Comparison of ENCODE assay signal across 26 mouse cellular contexts in genomic region chr13:55607624-55608006, GRCm38 (mm10).
"Had no signal": no experiment of that assay in that cellular context is flagged by ENCODE, and none has a peak within 500 bp of the region (broad histone marks: within the 10 kb centered on the region; RNA-seq: fewer than 3 reads in every experiment).

No protein-coding gene starts in this region.

- H3K9me3 ChIP-seq: heart, embryonic 13.5 days; heart, embryonic 15.5 days; hindbrain, embryonic 10.5 days; intestine, embryonic 15.5 days; limb, embryonic 10.5 days; limb, embryonic 12.5 days; liver, embryonic 13.5 days; liver, embryonic 15.5 days had no signal

- H3K4me2 ChIP-seq: heart, embryonic 11.5 days; heart, embryonic 13.5 days; heart, embryonic 15.5 days; hindbrain, embryonic 14.5 days; intestine, embryonic 15.5 days; limb, embryonic 12.5 days; liver, embryonic 11.5 days; liver, embryonic 13.5 days; liver, embryonic 15.5 days had no signal

- H3K4me1 ChIP-seq: heart, embryonic 13.5 days; heart, embryonic 15.5 days; hindbrain, embryonic 10.5 days; intestine, embryonic 15.5 days had no signal

- DNase-seq: gastrocnemius, adult 2 months; gastrocnemius, postnatal 10 days; gastrocnemius, postnatal 25 days; heart, adult 2 months; heart, postnatal 4 days; kidney, adult 18-20 months; kidney, adult 8-10 months; kidney, postnatal 10 days; kidney, postnatal 25 days; kidney, postnatal 4 days; liver; liver, embryonic 13.5 days had no signal

- H3K9ac ChIP-seq: heart, embryonic 13.5 days; heart, embryonic 15.5 days; hindbrain, embryonic 14.5 days; intestine, embryonic 15.5 days; limb, embryonic 12.5 days; liver, embryonic 13.5 days; liver, embryonic 15.5 days had no signal

- H3K27me3 ChIP-seq: heart, embryonic 13.5 days; heart, embryonic 15.5 days; intestine, embryonic 15.5 days; limb, embryonic 12.5 days; liver, embryonic 13.5 days; liver, embryonic 15.5 days had no signal

- ATAC-seq: hindbrain, embryonic 16.5 days; inflammation-experienced regulatory T-cells, adult 6 months; intestine, embryonic 15.5 days; intestine, postnatal 0 days had no signal

- H3K27ac ChIP-seq: gastrocnemius, adult 2 months; heart, adult 2 months; heart, embryonic 13.5 days; heart, embryonic 15.5 days; hindbrain, embryonic 10.5 days; hindbrain, embryonic 14.5 days; intestine, embryonic 15.5 days; limb, embryonic 10.5 days; limb, embryonic 12.5 days; liver, embryonic 13.5 days; liver, embryonic 15.5 days had no signal

- H3K4me3 ChIP-seq: gastrocnemius, adult 2 months; heart, adult 2 months; heart, embryonic 13.5 days; heart, embryonic 15.5 days; hindbrain, embryonic 10.5 days; intestine, embryonic 15.5 days; left cerebral cortex, adult 2 months; limb, embryonic 10.5 days; limb, embryonic 12.5 days; liver, embryonic 13.5 days; liver, embryonic 15.5 days had no signal
